Mouse (Mus musculus) neural tube, embryonic 14.5 days (tissue): ENCODE measurements around the gene Tjp3. TPM values are rescaled to one million over a fixed set of nuclear protein-coding genes. Genes with fewer than 3 reads are reported as not detected.

Source experiments
- ATAC-seq: fragments of 200-750 bp; cut with Nextera tagmentation; 2 replicates; pipeline ENCODE4 v1.8.0; 2017; ENCODE audit warnings: low read depth, mild to moderate bottlenecking, moderate TSS enrichment, moderate library complexity
- H3K27ac ChIP-seq: fragments of 300-500 bp; sonication (generic); 2 replicates; pipeline ENCODE4 v1.5.1; 2014; ENCODE audit warnings: low read depth, mild to moderate bottlenecking, control low read depth, low read length, moderate library complexity, mixed read lengths
- H3K27me3 ChIP-seq: fragments of 300-500 bp; sonication (generic); 2 replicates; pipeline ENCODE4 v1.6.1; 2014; ENCODE audit warnings: low read length; ENCODE audit not compliant: control insufficient read depth, insufficient read depth
- H3K36me3 ChIP-seq: fragments of 300-500 bp; sonication (generic); 2 replicates; pipeline ENCODE4 v1.6.1; 2014; ENCODE audit warnings: low read length, mixed read lengths; ENCODE audit not compliant: control insufficient read depth, insufficient read depth
- H3K4me1 ChIP-seq: fragments of 300-500 bp; sonication (generic); 2 replicates; pipeline ENCODE4 v1.6.1; 2014; ENCODE audit warnings: low read length; ENCODE audit not compliant: control insufficient read depth, insufficient read depth
- H3K4me2 ChIP-seq: fragments of 300-500 bp; sonication (generic); 2 replicates; pipeline ENCODE4 v1.6.1; 2014; ENCODE audit warnings: mild to moderate bottlenecking, low read depth, low read length, control low read depth
- H3K4me3 ChIP-seq: fragments of 300-500 bp; sonication (generic); 2 replicates; pipeline ENCODE4 v1.5.1; 2014; ENCODE audit warnings: low read depth, low read length, control low read depth, mixed read lengths
- H3K9ac ChIP-seq: fragments of 300-500 bp; sonication (generic); replicated peaks from 2 replicates; pipeline ENCODE4 v1.6.1; 2014; ENCODE audit warnings: low read depth, mild to moderate bottlenecking, control low read depth, low read length, mixed read lengths
- H3K9me3 ChIP-seq: fragments of 300-500 bp; sonication (generic); 2 replicates; pipeline ENCODE4 v1.6.1; 2016; ENCODE audit warnings: low read length; ENCODE audit not compliant: control insufficient read depth
- WGBS: fragments of 180-500 bp; shearing (Covaris S2); extraction: QIAGEN DNeasy Blood & Tissue Kit; methylation state at CpG from one replicate; pipeline ENCODE4 v1.1.7; 2014; 5-methylcytosine and 5-hydroxymethylcytosine counted together
- polyA plus RNA-seq: library from polyadenylated mRNA; unstranded; fragments of >200 nt; fragmentation: Nextera tagmentation; extraction: Ambion mirVana; gene quantifications from 2 replicates; pipeline ENCODE4 v1.2.1, GENCODE M21; 2014

Tjp3 gene
- polyA plus RNA-seq, 1 experiment from 2014 or later = 2.6 TPM

DNA sequence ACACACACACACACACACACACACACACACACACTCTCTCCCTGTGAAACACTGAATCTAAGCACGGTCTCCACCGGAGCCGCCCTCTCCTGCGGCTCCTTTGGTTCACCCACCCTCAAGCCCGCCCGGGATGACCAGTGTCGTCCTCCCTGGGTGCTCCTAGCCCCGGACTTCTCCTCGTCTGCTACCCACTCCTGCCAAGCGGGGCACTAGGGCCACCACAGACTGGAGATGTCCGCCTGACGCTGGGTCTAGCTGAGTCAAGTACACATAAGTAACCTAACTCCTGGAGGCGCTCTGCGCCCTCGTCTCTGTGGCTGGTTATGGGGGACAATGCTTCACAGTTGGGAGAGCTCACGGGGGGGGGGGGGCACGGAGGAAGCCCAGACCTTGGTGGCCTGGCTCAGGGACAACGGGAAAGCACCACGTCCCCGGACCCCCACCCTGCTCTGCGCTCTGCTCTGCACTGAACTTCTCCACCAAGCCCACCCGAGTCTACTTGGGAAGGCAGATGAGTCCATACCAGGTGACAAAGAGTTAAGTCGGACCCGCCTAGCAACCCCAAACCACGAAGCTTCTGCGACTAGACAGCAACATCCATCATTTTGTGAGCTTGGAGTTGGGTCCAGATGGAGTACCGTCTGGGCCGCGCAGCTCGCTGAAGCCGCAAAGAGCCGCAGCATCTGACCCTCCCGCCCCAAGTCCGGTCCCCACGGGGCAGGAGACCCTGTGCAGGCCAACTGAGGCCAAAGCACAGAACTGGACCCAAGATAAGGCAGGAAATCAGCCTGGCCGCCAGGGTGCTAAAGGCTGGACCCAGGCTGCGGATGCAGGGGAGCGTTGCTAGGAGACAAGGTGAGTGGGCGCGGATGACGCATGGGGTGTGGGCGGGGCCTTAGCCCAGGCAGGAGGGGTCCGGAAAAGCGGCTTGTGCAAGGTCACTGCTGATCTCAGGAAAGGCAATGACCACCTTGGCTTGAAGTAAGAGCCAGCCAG, 38.7 kb downstream of the Tjp3 start, which contains the start of gene Matk:
Gene Matk, plus strand, starts transcription at position 512 of the 996 bp plus-strand sequence.
- WGBS = 10% methylated on average over 42 of the region's 44 CpGs
- Histone ChIP-seq H3K4me2 (peak within 1 kb of the TSS; percentile 58), H3K27ac (no peak within 1 kb of the TSS), H3K9me3 (no peaks in the 10 kb centered on the region), H3K4me1 (peaks cover 13% of the 10 kb centered on the region), H3K9ac (0 out of 2 replicates have a peak within 1 kb of the TSS, but pooled peaks have one; percentile 26), H3K36me3 (peaks cover 7% of the 10 kb centered on the region; the same call in 1 of the 2 replicates), H3K4me3 (peak within 1 kb of the TSS; percentile 19; the same call in 1 of the 2 replicates), H3K27me3 (peaks cover 20% of the 10 kb centered on the region)
- ATAC-seq = peak; percentile 74

DNA sequence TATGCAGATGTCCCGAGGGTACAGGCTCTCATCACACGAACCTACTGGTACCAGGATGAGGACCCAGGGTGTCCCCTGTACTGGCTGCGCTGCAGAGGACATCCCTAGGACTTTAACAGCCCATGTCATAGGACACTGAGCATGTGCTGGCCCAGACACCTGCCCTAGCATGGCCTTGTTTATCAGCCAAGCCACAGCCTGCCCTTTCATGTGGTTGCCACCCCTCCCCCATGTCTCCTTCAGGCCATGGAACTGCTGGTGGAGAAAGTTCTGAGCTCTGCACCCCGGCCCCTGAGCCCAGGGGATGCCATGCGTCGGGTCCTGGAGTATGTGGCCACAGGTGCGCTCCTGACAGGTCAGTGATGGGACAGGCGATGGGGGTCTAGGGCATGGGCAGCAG, 41.9 kb downstream of the Tjp3 start:
- H3K27me3 ChIP-seq = peaks cover 7% of the 10 kb centered on the region; the same call in 1 of the 2 replicates
- WGBS = 84% methylated on average over 8 of the region's 8 CpGs
- no peak overlapping the region for H3K4me3 ChIP-seq

DNA sequence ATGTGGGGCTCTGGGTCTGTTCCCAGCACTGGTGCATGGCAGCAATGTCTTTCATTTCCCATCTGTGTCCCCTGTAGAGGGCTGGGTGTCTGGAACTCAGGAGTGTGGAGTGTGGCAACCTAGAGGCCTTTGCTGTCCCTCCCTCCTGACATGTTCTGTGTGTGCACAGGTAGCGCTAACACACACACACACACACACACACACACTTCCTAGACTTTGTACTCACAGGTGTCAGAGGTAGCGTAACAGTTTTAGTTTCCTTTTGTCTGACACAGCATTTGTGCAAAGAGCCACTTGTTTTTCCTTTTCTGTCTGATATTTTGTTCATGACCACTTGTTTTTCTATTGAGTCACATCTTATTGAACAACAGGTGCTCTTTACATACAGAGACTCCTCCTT, 43.6 kb downstream of the Tjp3 start:
- Histone ChIP-seq H3K9ac (no peak overlapping the region), H3K9me3 (no peaks in the 10 kb centered on the region), H3K4me3 (no peak overlapping the region), H3K4me2 (no peak overlapping the region), H3K27me3 (peaks cover 4% of the 10 kb centered on the region; the same call in 1 of the 2 replicates), H3K4me1 (peaks cover 4% of the 10 kb centered on the region), H3K36me3 (peaks cover 17% of the 10 kb centered on the region; the same call in 1 of the 2 replicates), H3K27ac (no peak overlapping the region)
- 98% methylated on average over 2 of the region's 2 CpGs for WGBS
- ATAC-seq = no peak

More for the DNA sequence above, 41.9 kb downstream of the Tjp3 start:
- Histone ChIP-seq H3K27ac (no peak overlapping the region), H3K36me3 (peaks cover 17% of the 10 kb centered on the region; the same call in 1 of the 2 replicates), H3K4me2 (no peak overlapping the region), H3K9me3 (no peaks in the 10 kb centered on the region), H3K4me1 (peaks cover 9% of the 10 kb centered on the region), H3K9ac (no peak overlapping the region)
- ATAC-seq = no peak

DNA sequence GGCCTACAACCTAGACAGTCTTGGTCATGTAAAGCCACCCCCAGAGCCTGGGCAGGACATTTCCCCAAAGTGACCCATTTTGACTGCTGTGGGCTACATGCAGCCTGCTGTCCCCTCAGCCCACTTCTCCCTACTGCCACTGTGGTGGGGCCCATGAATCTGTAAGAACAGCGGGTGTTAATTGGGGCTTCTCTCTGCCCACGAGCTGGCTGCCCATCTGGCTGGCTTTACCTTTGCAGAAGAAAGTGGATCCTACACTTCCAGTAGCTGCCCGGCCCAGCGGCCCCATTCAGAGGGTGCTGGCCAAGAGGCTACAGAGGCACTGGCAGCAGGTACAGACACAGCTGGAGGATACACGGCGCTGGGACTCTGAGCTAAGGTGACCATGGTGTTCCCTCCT, 46.2 kb downstream of the Tjp3 start:
- H3K9ac ChIP-seq = no peak overlapping the region
- no peak overlapping the region for H3K4me3 ChIP-seq
- no peaks in the 10 kb centered on the region for H3K4me1 ChIP-seq
- H3K9me3 ChIP-seq = no peaks in the 10 kb centered on the region
- peaks cover 11% of the 10 kb centered on the region; the same call in 1 of the 2 replicates for H3K36me3 ChIP-seq
- H3K27ac ChIP-seq = no peak overlapping the region
- H3K27me3 ChIP-seq = peaks cover 2% of the 10 kb centered on the region; the same call in 1 of the 2 replicates
- H3K4me2 ChIP-seq = no peak overlapping the region
- WGBS = 96% methylated on average over 6 of the region's 6 CpGs
- no peak for ATAC-seq

DNA sequence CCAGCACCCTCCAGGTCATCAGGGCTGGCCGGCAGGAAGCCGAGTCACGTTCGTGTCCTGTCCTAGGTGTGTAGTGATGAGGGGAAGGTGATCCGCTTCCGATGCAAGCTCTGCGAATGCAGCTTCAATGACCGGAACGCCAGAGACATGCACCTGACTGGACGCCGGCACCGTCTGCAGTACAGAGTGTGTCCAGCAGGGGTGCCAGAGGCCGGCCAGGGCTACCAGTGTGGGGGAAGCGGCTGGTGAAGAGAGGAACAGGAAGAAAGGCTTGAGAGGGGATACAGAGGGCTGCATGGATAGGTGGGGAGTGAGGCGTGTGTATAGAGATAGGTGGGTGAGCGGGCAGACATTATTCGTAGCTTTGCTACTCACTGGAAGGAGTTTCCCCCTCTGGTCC, 46.8 kb downstream of the Tjp3 start:
- Histone ChIP-seq H3K9ac (no peak overlapping the region; the same call in 1 of the 2 replicates), H3K4me2 (no peak overlapping the region), H3K9me3 (no peaks in the 10 kb centered on the region), H3K27ac (no peak overlapping the region), H3K36me3 (peaks cover 10% of the 10 kb centered on the region; the same call in 1 of the 2 replicates), H3K27me3 (peaks cover 4% of the 10 kb centered on the region; the same call in 1 of the 2 replicates), H3K4me1 (no peaks in the 10 kb centered on the region), H3K4me3 (no peak overlapping the region)
- WGBS = 6% methylated on average over 17 of the region's 17 CpGs
- ATAC-seq = peak; percentile 70

DNA sequence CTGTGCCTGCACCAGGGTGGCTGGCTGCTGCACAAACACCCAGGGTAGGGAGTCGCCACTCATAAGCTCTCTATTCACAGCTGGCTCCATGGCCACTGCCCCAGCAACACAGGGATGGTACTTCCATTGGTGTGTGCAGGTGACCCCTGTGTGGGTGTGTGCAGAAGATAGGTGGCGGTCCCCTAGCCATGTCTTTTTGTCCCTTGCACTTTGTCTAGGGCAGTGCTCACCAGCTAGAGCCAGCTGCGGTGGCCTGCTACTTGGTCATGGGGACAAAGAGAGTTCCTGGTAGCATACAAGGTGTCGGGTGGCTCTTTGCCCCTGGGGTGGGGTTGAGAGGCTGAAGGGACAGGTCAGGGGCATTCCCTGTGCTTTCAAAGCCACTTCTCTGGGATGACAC, 47.2 kb downstream of the Tjp3 start:
- Histone ChIP-seq H3K4me1 (no peaks in the 10 kb centered on the region), H3K4me2 (no peak overlapping the region), H3K9ac (no peak overlapping the region; the same call in 1 of the 2 replicates), H3K9me3 (no peaks in the 10 kb centered on the region), H3K36me3 (peaks cover 10% of the 10 kb centered on the region; the same call in 1 of the 2 replicates), H3K27me3 (peaks cover 4% of the 10 kb centered on the region; the same call in 1 of the 2 replicates), H3K4me3 (no peak overlapping the region), H3K27ac (no peak overlapping the region)
- peak; percentile 15; the same call in 1 of the 2 replicates for ATAC-seq
- 79% methylated on average over 4 of the region's 4 CpGs for WGBS

DNA sequence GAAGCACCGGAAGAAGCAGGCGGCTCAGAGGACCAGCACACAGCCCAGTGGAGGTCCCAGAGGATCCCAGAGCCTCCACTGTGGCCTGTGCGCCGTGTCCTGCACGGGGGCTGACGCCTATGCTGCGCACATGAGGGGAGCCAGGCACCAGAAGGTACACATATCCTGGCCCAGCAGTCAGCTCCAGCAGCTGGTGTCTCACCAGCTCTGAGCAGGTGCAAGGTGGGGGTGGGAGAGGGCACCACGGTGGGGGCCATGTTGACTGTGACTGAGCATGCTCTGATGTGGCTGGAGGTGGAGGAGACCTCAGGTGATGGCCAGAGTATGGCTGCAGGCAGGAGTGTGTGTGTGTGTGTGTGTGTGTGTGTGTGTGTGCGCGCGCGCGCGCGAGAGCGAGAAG, 49.4 kb downstream of the Tjp3 start:
- 87% methylated on average over 16 of the region's 16 CpGs for WGBS
- 0 out of 2 replicates have a peak, but pooled peaks cover 5% of the 10 kb centered on the region for H3K36me3 ChIP-seq

DNA sequence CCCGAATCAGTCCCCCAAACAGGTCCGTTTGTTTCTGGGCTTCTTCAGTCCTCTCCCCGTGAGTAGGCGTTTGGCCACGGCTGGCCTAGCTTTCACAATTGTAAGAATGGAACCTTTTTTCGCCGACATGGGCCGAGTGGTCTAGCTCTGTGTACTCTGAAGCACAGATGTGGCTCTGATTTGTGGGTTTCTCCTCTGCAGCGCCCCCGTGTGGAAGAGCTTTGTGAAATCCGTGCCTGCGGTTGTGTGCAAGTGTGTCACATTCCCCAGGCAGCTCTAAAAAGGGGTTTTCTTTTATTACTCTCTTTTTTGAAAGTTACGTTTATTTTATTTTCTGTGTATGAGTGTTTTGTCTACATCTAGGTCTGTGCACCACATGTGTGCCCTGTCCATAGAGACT, 50.5 kb downstream of the Tjp3 start:
- Histone ChIP-seq H3K27me3 (peaks cover 4% of the 10 kb centered on the region; the same call in 1 of the 2 replicates), H3K4me1 (no peaks in the 10 kb centered on the region)
- 20% methylated on average over 13 of the region's 13 CpGs for WGBS

More for the DNA sequence above, 49.4 kb downstream of the Tjp3 start:
- no peaks in the 10 kb centered on the region for H3K9me3 ChIP-seq
- H3K27ac ChIP-seq = no peak overlapping the region
- peaks cover 4% of the 10 kb centered on the region; the same call in 1 of the 2 replicates for H3K27me3 ChIP-seq
- no peak overlapping the region for H3K9ac ChIP-seq
- H3K4me1 ChIP-seq = no peaks in the 10 kb centered on the region
- H3K4me3 ChIP-seq = no peak overlapping the region
- no peak for ATAC-seq
- no peak overlapping the region for H3K4me2 ChIP-seq

More for the DNA sequence above, 50.5 kb downstream of the Tjp3 start:
- no peak overlapping the region for H3K9ac ChIP-seq
- 0 out of 2 replicates have a peak, but pooled peaks cover under 1% of the 10 kb centered on the region for H3K36me3 ChIP-seq
- H3K4me3 ChIP-seq = no peak overlapping the region
- ATAC-seq = no peak
- no peak overlapping the region for H3K4me2 ChIP-seq
- no peak overlapping the region for H3K27ac ChIP-seq
- no peaks in the 10 kb centered on the region for H3K9me3 ChIP-seq
